Mouse (Mus musculus): ENCODE data around the gene Ocrl.
A peak's percentile ranks its signal among the peaks of the same experiment; 100 is the strongest.

Ocrl gene

DNA sequence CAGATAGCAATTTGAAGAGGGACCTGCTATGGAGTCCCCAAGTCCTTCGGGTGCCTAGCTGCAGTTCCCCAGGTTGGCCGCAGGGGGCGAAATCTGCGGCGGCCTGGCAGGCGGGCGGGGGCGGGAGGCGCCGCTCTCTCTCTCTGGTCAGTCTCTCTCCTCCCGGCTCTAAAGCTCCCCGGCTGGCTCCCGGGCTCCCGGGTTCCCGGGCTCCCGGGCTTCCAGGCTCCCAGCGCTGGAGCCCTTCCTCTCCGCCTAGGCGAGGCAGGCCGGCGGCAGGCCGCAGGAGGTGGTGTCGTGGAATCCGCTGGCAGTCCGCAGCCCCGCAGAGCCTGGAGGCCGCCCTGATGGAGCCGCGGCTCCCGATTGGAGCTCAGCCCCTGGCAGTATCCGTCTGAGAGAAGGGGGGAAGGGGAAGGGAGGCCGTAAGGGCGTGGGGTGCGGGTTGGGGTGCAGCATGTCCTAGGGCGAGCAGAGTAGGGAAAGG is at the start of gene Ocrl:
Gene Ocrl (plus strand): TSS at position 82 of the 487 bp plus-strand sequence.
- peak; percentile 68 for DNase-seq

DNA sequence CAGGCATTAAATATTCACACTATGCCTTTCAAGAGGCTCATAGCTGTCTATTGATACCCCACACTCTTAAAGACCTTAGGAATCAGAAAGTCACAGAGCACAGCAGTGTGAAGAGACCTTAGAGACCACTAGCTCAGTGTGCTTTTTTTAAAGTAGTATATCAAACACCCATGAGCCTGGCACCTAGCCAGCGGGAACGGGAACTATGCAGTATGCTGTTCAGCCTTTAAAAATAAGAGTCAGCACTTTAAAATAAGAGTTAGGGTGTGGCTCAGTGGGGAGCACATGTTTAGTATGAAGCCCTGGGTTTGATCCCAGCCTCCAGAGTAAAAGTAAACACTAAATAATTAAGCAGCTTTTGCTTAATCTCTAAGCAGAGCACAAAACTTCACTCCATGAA is 32.1 kb upstream of the Ocrl start:
- no peak for DNase-seq

DNA sequence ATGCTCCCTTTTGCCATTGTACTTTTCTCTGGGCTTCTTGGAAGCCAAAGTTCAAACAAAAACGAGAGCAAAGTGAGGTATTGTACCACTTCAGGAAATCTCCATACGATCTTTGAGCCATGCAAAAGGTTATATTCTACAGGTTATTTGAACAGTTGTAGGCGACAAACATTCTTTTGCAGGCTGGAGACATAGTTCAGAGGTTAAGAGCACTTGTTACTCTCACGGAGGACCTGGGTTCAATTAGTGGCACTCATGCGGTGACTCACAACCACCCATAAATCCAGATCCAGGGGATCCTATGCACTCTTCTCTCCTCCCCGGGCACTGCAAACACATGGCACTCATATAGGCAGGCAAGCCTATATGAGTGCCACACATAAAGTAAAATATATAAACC is 29.4 kb upstream of the Ocrl start:
- no peak for DNase-seq

DNA sequence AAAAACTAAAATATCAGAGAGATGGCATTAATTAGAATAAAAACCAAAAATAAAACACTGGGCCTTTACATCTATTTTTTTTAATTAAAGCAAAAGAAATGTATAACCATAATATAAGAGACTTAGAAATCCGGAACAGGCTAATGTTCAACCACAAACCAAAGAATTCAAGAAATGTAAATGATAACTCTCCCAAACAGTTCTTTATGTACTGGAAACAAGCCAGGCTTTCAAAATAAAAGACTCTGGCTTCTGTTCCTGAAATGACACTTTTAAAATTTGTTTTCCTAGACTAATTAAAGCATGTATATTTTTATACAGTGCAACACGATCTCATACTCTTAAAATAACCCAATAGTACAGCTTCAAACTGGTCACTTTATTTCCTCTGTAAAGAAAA is 24.8 kb upstream of the Ocrl start:
- DNase-seq, result no peak

DNA sequence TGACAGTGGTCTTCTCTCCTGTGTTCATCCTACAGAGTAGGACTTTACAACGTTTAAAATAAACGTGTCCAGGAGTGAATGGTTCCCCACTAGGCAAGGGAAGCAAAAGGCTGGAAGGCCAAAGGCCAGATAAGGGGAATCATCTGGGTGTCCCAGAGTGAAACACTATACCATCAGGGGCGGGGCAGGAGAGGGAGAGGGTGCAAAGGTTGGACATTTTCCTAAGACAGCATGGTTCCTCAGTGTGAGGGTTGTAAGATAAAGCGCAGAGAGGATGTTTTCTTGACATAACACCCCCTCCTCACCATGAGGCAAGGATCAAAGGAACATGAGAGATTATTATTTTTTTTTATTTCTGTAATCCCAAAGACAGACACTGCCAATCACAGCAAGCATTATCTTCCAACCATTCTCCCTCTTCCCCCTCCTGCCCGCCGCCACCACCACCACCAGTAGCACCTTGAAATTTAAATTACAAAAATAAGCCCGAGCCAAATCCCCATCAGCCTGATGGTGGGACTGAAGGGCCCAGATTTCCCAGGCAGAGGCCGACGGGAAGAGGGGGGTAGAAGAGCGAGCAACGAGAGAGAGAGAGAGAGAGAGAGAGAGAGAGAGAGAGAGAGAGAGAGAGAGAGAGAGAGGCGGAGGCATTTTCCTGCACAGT is 20.8 kb upstream of the Ocrl start:
- no peak for DNase-seq

DNA sequence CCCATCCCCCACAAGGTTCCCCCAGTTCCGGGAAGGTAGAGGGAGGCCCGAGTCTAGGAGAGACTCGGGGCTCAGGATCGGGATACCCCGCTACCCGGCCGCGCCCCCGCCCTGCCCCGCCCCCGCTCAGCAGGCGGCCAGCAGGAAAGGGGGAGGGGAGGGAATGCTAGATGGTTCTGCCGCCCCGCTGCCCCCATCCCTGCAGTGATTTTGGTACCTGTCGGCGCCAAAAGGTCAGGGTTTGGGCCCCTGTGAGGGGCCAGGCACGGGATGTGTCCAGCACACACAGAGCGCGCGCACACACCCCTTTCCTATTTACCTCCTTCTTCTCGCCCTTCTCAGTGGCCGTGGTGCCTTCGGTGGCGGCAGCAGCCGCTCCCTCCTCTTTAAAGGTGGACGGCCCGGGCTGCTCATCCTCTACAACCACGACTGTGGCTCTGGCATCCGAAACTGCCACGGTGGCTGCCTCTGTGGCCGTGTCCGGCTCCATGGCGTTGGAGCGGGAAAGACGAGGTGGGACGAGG is 20.2 kb upstream of the Ocrl start:
- DNase-seq, result peak; percentile 35

DNA sequence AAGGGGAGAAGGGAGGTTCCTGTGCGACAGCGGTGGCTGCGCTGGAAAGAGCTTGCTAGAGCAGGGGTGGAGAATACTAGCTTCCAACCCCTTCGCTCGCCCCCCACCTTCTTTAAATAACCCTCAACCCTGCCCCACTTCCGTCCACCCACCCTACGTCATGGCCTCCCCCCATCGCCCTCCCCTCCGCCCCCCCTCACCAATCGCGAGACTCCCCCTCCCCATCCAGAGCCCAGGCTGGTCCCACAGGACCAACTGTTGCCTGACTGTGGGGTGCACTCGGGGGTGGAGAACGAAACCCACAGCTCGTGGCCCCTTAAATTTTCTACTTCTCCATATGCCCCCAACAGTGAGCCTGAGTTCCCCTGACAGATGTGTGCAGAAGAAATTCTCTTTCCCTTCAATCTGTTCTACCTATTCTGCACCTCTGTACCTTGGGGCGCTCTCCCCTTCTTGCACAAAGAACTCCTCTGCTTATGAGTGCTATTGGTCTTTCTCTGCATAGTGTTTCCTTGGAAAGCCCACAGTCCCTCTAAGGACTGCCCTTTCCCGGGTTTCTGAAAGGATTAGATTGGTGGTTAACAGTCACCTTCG is 19.7 kb upstream of the Ocrl start, which contains the start of gene Smarca1:
Gene Smarca1 (minus strand): TSS at position 544 of the 594 bp plus-strand sequence.
- DNase-seq, result no peak

DNA sequence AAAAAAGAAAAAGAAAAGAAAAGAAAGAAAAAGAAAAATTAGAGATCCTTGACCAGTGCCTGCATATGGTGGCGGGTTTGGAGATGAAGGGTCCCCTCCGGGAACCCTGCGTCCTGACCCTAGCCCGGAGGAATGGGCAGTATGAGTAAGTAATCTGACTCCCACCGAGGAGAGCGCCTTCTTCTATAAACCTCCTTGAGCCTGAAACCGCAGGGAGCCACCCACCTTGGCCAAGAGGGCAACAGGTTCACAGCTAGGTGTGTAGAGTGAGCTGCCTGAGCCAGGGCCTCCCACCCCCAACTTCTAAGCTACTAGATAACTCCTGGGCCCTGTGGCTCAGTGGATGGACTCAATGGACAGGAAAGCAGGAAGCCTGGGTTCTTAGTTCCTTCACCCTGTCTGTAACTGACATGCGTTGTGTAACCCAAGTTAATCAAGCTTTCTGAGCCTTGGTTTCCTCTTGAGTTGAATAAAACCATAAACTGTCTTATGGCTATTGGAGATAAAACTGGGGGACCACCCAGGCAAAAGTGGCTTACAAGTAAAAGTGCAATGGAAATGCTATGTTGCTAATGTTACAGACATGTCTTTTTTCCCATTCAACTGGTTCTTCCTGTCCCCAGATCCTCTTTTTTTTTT is 836 bp downstream of the Ocrl start:
- DNase-seq, result peak; percentile 36

DNA sequence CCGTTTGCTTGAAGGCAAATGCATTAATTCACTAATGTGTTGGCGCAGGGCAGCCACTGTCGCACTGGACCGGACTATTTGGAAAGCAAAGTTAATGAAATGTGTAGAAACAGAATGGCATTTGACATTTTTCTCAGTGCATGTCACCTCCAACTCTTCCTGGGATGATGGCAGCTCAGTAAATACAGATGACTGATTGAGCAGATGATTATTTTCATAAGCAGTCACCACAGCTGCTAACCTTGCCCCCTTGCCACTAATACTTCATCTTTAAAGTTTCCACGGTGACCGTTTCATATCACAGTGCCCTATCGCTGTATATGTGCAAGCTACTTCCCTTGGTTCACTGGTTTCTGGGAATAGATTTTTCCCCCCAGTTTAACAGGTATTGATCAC is 1.4 kb downstream of the Ocrl start:
- no peak for DNase-seq

DNA sequence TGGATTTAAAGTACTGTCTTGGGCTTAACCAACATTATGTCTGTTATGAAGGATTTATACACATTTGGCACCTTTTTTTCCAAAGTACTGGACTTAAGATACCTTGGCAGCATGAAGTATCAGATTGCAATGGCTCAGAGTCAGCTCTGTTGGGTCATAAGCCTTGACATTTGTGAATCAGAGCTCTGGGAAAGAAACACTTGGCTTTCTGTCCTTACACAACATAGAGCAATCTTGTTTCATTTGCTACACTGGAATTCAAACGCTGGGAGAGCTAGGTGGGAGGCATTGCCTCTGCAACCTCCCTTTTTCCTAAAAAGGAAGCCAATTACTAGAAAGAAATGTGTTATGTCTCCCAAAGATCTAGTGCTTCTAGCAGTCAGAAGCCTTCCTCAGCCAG is 4.6 kb downstream of the Ocrl start:
- DNase-seq, result no peak

DNA sequence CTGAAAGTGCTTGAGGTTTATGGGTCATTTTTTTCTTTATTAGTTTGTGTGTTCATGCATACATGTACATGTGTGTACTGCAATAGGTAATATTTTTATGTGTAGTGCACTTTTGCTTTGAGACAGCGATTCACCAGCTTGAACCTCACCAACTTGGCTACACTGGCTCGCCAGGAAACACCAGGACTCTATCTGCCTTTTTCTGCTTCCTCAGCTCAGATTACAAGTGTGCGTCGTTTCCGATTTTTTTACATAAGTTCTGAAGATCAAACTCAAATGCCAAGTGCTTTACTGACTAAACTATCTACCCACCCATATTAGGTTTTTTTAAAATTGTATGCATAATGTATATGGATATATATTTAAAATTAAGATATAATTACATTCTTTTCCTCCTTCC is 8.4 kb downstream of the Ocrl start:
- DNase-seq, result no peak

DNA sequence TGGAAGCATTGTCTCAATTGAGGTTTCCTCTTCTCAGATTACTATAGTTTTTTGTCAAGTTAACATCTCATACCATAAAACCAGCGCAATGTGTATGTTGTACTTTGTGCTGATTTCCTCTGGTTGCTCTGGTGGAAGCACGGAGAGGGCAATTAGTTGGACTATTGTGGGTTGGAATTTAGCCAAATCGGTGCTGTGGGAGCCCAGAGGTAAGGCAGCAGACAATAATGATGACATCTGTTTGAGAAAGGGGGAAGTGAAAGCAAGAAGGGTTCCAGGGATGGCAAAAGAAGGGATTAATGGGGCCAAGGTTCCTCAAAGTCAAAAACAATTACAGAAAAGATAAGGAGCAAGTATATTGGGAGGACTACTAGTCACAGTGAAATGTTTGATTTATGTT is 15.8 kb downstream of the Ocrl start:
- DNase-seq, result no peak

DNA sequence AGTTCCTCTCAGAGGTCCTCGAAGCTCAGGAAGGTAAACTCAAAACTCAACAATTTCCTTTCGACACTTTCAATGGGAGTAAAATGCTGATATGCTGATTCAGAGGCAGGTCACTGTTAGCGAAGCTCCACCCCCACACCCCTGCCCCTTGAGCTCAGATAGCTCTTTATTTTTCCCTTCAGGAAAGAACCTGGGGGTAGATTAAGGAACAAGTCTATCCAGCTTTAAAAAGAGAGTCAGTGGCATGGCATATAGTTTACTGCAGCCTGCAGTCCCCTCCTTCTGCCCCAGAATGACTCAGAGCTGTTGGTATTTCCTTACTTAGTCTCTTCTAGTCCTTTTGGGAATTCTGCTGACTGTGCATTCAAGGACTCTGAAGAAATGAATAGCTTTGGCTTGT is 18.3 kb downstream of the Ocrl start:
- DNase-seq, result no peak

DNA sequence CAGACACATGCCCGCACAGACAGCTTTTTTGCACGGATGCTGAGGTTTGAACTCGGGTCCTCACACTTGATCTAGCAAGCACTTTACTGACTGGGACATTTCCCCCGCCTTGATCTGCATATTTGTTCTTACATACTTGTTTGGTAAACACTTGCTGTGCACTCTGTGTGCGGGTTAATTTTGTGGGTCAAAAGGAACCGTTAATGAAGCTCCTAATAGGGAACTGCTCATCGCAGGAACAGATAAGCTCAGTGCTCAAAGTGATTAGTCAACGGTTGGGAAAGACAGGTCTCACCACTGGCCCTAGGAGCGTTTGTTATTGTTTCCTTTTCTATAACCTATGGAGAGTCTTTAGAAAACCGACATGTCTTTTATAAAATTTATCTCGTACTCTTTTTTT is 22.2 kb downstream of the Ocrl start:
- no peak for DNase-seq

DNA sequence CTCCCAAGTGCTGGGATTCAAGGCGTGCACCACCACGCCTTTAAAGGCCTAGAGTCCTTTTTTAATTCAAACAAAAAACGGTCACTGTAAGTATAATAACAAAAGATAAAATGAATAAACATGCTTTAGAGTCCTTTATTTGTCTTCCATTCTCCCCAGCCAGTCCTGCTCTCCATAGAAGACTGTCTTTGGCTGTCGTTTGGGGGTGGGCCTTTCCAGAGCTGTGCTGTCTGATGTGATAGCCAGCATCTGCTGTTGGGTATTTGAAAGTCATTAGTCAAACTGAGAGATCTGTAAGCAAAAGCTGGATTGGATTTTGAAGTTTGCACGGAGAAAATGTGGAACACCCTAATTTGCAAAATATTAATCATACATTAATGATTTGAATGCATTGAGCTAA is 24.7 kb downstream of the Ocrl start:
- DNase-seq, result no peak

DNA sequence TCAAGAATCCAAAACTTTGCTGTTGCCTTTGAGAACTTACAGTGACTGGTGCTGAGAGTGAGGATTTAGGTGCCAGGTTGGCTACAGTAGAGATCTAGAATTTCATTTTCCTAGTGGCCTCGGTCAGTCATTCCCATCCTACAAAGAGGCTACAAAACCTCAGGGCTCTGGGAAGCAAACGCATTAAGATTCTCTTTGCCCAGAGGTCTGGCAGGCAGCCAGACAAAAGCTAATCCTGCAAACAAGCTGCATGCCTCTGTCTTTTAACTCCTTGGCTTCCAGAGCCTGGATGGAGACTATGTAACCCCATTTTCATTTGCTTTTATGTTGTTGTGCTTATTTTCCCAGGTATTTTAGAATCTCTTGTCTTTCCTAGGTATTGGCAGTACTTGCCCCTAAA is 25.6 kb downstream of the Ocrl start:
- no peak for DNase-seq

DNA sequence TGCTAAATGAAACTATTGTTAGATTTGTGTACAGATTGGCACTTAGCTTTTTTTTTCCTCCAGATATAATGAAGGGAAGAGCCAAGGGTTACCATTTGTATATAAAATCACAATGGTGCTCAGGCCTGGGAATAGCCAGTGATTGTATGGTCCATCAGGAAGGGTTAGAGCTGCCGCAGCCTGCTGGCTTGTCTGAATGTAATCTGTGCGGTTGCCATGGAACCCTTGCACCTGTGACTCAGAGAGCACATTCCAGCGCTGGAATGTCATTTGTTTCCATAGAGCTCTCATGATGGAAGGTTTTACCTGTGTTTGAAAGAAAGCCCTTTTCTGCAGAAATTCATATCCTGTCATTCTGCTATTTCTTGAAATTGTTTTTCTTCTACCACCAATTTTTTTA is 37.5 kb downstream of the Ocrl start:
- no peak for DNase-seq

DNA sequence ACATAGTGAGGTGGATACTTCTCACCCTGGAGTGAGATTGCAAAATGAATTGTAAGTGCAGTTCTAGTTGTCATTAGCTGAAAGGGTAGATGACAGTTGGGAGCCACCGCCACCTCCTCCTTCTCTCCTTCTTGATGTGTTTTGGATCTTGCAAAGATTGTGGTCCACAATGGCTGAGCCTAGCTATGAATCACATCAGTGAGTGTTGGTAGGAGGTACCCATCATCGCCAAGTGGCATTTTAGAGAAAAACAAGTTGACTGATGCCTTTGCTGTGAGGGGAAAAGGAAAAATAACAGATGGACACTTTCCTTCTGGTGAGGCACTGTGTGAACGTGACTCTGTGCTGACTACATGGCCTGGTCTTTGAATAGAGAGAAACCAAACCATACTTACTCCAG is 50.4 kb downstream of the Ocrl start:
- DNase-seq, result no peak

DNA sequence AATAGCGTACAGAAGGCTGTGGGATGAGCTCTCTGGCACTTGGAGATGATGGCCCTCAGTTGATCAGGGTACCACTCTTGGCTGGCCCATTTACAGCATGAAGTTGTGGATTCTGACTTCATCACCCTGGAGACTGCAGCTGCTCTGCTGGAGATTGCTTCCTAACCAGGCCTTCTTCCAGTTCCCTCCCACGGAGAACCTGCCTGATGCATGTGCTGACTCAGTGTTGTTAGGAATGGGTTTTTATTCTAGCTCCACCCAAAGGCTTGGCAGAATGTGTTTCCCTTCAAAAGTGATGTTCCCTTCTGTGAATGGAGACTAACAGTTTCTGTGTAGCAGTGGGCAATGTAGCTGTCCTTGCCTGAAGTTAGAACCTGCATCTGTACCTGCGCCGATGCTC is 58.2 kb downstream of the Ocrl start:
- no peak for DNase-seq

DNA sequence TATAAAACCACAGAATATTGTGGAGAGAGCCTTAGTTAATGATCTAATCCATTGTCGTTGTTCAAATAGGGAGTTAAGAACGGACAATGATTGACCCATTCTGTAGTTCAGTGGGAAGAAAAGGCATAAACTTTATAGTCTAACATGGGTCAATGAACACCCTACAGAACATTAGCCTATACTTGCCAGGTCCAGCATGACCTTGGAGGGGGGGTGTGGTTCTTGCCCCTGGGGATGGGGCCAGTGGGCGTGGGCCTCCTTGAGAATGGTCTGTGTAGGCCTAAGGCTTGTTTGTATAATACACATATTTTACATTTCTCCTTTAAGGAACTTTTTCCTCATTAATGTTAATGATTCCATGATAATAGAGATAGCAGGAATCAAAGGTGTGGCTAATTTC is 58.7 kb downstream of the Ocrl start:
- DNase-seq, result no peak

DNA sequence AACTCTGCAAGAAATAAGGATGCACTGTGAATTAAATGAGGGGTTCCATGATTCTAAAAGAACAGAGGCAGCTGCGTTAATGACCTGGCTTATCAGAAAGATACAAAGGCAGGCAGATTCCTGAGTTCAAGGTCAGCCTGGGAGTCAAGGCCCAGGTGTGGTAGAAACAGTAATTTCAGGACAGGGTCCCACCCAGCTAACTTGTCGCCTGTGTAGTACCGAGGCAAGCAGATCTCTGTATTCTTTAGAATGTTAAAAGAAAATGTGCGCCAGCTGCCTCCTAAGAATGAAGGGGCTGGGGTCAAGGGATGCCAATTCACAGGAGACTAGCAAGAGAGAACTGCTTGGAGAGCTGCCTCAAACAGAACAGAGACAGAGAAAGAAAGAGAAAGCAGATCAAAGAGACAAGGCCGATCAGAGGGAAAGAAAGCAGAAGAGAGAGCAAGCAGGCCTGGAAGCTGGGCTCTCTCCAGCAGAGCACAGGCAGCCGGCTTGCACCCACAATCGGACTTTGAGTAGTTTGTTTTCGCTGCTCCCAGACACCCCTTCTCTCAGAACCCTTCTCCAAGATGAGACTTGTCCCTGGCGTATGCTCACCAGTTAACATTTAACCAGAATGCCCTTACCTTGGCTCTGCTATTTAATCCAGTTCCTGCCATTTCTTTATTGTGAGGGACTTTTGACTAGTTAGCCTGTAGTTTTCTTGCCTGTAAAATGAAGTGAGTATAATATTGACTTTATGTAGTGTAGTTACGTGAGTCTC is 59.4 kb downstream of the Ocrl start:
- DNase-seq, result no peak

DNA sequence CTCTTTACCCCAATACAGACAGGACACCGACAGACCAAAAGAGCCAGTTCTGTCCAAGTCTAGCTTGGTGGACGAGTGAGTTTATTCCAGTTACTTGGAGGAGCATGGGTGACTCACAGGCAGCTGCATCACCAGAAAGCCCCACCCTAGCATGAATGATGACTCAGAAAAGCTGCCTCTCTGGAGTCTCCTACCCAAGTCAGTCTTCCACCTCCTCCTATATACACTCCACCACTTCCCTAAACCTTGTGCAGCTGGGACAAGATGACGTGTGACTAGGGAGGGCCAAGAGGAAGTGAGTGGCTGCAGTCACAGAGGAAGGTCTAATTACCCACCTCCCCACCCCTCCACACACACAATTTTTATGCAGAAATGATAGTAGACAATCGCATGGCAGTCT is 64.4 kb downstream of the Ocrl start:
- DNase-seq, result no peak

DNA sequence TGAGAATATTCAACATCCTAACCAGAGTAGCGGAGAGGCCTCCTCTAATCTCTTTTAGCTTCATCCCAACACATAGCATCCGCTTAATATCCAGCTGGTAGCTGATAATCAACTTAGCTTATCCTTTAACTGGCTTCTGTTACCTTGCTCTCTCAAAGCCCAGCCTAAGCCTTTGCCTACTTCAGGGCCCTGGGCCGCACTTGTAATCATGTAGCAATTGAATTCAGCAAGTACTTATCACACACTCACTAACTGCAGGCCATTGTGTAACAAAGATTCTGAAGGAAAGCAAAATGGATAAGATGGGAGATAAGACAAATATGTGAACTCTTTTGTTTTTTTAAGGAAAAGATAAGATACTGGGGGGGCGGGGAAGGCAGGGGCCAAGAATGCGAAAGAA is 64.9 kb downstream of the Ocrl start:
- no peak for DNase-seq
